Mouse (Mus musculus): ENCODE data around the gene Ccnyl1. TPM values are rescaled to one million over a fixed set of nuclear protein-coding genes. Genes with fewer than 3 reads are reported as not detected.
A peak's percentile ranks its signal among the peaks of the same experiment; 100 is the strongest.
"Not testable (repeated sequence)": the region's sequence is repeated elsewhere in the genome, so short reads cannot be mapped to it uniquely, and the experiment has no call there.

Gene Ccnyl1
- 5.9 and 11.9 TPM in 2 replicates for total RNA-seq (2015; ENCODE audit: low replicate concordance)
- 1.8 TPM in 1 of 2 replicates, not detected in the other for total RNA-seq (2017; ENCODE audit: low replicate concordance)

GRCm38 (mm10) chr1:64690213-64691013, at the start of gene Ccnyl1:
Gene Ccnyl1 (plus strand): TSS chr1:64690455.
- peak; percentile 99 for ATAC-seq (replicated peaks; ENCODE audit: low FRiP score, poor library complexity, severe bottlenecking)

GRCm38 (mm10) chr1:64641069-64641468, 49.2 kb upstream of the Ccnyl1 start:
- ATAC-seq (replicated peaks; ENCODE audit: low FRiP score, poor library complexity, severe bottlenecking): no peak

GRCm38 (mm10) chr1:64642541-64642940, 47.7 kb upstream of the Ccnyl1 start:
- ATAC-seq (replicated peaks; ENCODE audit: low FRiP score, poor library complexity, severe bottlenecking): not testable (repeated sequence)

GRCm38 (mm10) chr1:64644513-64644912, 45.7 kb upstream of the Ccnyl1 start:
- ATAC-seq (replicated peaks; ENCODE audit: low FRiP score, poor library complexity, severe bottlenecking): no peak

- no peak for ATAC-seq (replicated peaks; ENCODE audit: low FRiP score, poor library complexity, severe bottlenecking)
These were observed 40.7 kb upstream of the Ccnyl1 start for GRCm38 (mm10) chr1:64649362-64650124.

- no peak for ATAC-seq (replicated peaks; ENCODE audit: low FRiP score, poor library complexity, severe bottlenecking)
These were observed 36.6 kb upstream of the Ccnyl1 start for GRCm38 (mm10) chr1:64653701-64654100.

- ATAC-seq (replicated peaks; ENCODE audit: low FRiP score, poor library complexity, severe bottlenecking): no peak
These were observed 34.8 kb upstream of the Ccnyl1 start for GRCm38 (mm10) chr1:64655415-64655814.

GRCm38 (mm10) chr1:64656423-64657129, 33.7 kb upstream of the Ccnyl1 start:
- no peak for ATAC-seq (replicated peaks; ENCODE audit: low FRiP score, poor library complexity, severe bottlenecking)

GRCm38 (mm10) chr1:64658876-64659275, 31.4 kb upstream of the Ccnyl1 start:
- no peak for ATAC-seq (replicated peaks; ENCODE audit: low FRiP score, poor library complexity, severe bottlenecking)

GRCm38 (mm10) chr1:64667111-64667633, 23.1 kb upstream of the Ccnyl1 start:
- no peak for ATAC-seq (replicated peaks; ENCODE audit: low FRiP score, poor library complexity, severe bottlenecking)

- ATAC-seq (replicated peaks; ENCODE audit: low FRiP score, poor library complexity, severe bottlenecking): no peak
These were observed 20.8 kb upstream of the Ccnyl1 start for GRCm38 (mm10) chr1:64669451-64669850.

- ATAC-seq (replicated peaks; ENCODE audit: low FRiP score, poor library complexity, severe bottlenecking): no peak
These were observed 16.3 kb upstream of the Ccnyl1 start for GRCm38 (mm10) chr1:64673931-64674330.

- no peak for ATAC-seq (replicated peaks; ENCODE audit: low FRiP score, poor library complexity, severe bottlenecking)
These were observed 14.0 kb upstream of the Ccnyl1 start for GRCm38 (mm10) chr1:64676060-64676839.

- ATAC-seq (replicated peaks; ENCODE audit: low FRiP score, poor library complexity, severe bottlenecking): no peak
These were observed 8.8 kb upstream of the Ccnyl1 start for GRCm38 (mm10) chr1:64681499-64681898.

GRCm38 (mm10) chr1:64683039-64683438, 7.2 kb upstream of the Ccnyl1 start:
- no peak for ATAC-seq (replicated peaks; ENCODE audit: low FRiP score, poor library complexity, severe bottlenecking)

GRCm38 (mm10) chr1:64684440-64684839, 5.8 kb upstream of the Ccnyl1 start:
- no peak for ATAC-seq (replicated peaks; ENCODE audit: low FRiP score, poor library complexity, severe bottlenecking)

GRCm38 (mm10) chr1:64688046-64688445, 2.2 kb upstream of the Ccnyl1 start:
- ATAC-seq (replicated peaks; ENCODE audit: low FRiP score, poor library complexity, severe bottlenecking): no peak

GRCm38 (mm10) chr1:64689561-64690212, 568 bp upstream of the Ccnyl1 start:
- 0 out of 2 replicates have a peak, but pooled peaks have one; percentile 11 for ATAC-seq (replicated peaks; ENCODE audit: low FRiP score, poor library complexity, severe bottlenecking)

GRCm38 (mm10) chr1:64691121-64691551, 881 bp downstream of the Ccnyl1 start:
- no peak for ATAC-seq (replicated peaks; ENCODE audit: low FRiP score, poor library complexity, severe bottlenecking)

Data from erythroid progenitor cell, adult 5-6 weeks (primary cell).